Mouse (Mus musculus) thymus, adult 2 months (tissue): ENCODE data around the gene Rprd1b.

Experiments used
- CTCF ChIP-seq: fragments of 200-500 bp; IDR thresholded peaks from 2 replicates; pipeline ENCODE4 v1.5.1; 2012; ENCODE audit warnings: mild to moderate bottlenecking, control low read depth, low read length, moderate library complexity, borderline replicate concordance; ENCODE audit not compliant: control insufficient read depth, poor library complexity, insufficient read depth; ENCODE audit errors: extremely low read depth
- POLR2A ChIP-seq: fragments of 200-500 bp; IDR thresholded peaks from 2 replicates; pipeline ENCODE4 v1.6.1; 2012; ENCODE audit warnings: mild to moderate bottlenecking, low read length, control low read depth, moderate library complexity; ENCODE audit not compliant: control insufficient read depth, poor library complexity, insufficient read depth; ENCODE audit errors: extremely low read depth

DNA sequence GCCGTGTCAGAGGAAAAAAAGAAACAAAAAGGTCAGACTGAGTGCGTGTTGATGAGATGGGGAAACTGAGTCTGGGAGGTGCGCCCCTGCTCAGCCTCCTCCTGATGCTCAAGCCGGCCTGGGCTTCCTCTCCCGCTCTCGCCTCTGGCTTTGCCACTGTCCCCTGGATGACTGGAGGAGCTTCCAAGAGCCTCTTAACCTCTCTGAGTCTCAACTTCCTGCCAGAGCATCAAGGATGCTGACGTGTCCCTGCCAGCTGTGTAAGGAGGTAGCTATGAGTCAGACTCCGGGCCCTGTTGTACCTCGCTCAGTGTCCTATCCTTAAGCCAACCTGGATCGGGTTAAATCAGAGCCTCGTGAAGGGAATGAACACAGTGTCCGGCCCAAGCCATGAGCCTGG lies 109.5 kb downstream of the Rprd1b start:
- TF ChIP-seq POLR2A (no peak), CTCF (no peak)
